Mouse (Mus musculus): Measurements from ENCODE around the gene Slc38a10. TPM values are rescaled to one million over a fixed set of nuclear protein-coding genes. Genes with fewer than 3 reads are reported as not detected.

Slc38a10 gene
- 10 to 100 TPM; 94.9 to 95.2 TPM for total RNA-seq (2021)
- long read RNA-seq, experiment 1, full-length matches to known transcripts: 14 of 47 reads
- long read RNA-seq, experiment 1, partial matches to known transcripts: 7 of 47 reads
- long read RNA-seq, experiment 1, other reads (novel, unspliced or antisense): 26 of 47 reads
- long read RNA-seq, experiment 2, full-length matches to known transcripts: 11 of 46 reads
- long read RNA-seq, experiment 2, partial matches to known transcripts: 3 of 46 reads
- long read RNA-seq, experiment 2, other reads (novel, unspliced or antisense): 32 of 46 reads

DNA sequence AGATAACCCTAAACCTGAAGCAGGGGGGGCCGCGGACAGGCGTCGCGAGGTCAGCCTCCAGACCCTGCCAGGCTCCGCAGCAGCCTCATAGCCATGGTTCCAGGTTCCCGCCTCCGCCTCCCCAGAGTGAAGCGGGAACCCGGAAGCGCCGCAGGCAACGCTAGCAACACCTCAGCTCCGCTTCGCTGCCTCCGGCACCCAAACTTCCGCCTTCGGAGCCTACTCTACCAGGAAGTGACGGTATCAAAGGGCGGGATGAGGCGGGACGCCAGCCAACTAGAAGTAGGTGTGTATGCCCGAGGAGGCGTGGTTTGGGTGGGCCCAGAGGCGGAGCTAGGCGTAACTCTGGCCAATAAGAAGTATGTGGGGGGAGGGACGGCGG is at the start of gene Slc38a10:
Gene Slc38a10 (minus strand): TSS at position 234 of the 382 bp plus-strand sequence.
- intact Hi-C loops (cut with DNase I): no loop called here

DNA sequence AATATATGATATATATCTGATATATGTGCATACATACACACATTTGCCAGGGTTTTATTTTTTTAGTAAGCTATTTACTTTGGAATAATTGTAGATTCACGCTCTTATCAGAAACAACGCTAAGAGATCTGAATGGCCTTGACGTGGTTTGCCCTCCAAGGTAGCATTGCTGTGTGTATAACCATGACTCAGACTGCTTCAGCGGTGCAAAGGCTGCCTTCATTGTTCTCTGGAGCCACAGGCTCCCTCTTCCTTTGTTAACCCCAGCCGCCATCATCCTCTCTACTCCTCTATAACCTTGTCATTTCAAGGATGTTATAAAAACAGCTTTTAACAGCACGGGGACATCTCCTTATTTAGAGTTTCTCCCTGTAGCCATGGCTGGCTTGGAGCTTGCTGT is 49.5 kb upstream of the Slc38a10 start:
- DNase-seq (ENCODE audit: low spot score in 2 of 2): no peak
- intact Hi-C loops (cut with DNase I): no loop called here

More for the DNA sequence above, at the start of gene Slc38a10:
- DNase-seq (ENCODE audit: low spot score in 2 of 2): peak; percentile 100

- DNase-seq (ENCODE audit: low spot score in 2 of 2): no peak
- intact Hi-C loops (cut with DNase I): no loop called here
These were observed 48.6 kb upstream of the Slc38a10 start for GRCm38 (mm10) chr11:120199766-120200165.

DNA sequence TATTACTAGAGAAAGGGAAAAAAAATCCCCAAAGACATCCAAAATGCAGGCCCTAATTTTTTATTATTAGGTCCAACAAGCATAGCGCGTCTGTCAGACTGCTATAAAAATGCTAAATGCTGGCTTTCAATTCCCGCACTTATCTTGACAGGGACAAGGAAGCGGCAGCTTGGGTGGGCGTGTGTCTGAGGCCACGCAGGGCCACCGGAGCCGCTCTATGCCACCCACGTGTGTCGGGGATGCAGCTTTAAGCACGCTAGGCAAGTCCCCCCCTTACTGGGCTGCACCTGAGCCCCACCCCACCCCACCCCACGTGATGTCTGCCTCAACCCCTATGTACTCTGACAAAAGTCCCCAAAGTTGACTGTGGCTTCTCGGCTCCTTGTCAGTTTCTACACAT is 47.7 kb upstream of the Slc38a10 start:
- intact Hi-C loops (cut with DNase I): no loop called here
- no peak for DNase-seq (ENCODE audit: low spot score in 2 of 2)

- intact Hi-C loops (cut with DNase I): no loop called here
- DNase-seq (ENCODE audit: low spot score in 2 of 2): no peak
These were observed 39.6 kb upstream of the Slc38a10 start for GRCm38 (mm10) chr11:120190526-120191412.

- peak; percentile 99 for DNase-seq (ENCODE audit: low spot score in 2 of 2)
- intact Hi-C loops (cut with DNase I): loop anchor here (2.0 kb wide), 1 partner anchor 117 kb away; no protein-coding TSS in a partner anchor
These were observed 38.5 kb upstream of the Slc38a10 start for GRCm38 (mm10) chr11:120189459-120190312.

GRCm38 (mm10) chr11:120188481-120189441 is 37.6 kb upstream of the Slc38a10 start:
- DNase-seq (ENCODE audit: low spot score in 2 of 2): peak; percentile 51 to 71
- intact Hi-C loops (cut with DNase I): loop anchor here (2.0 kb wide), 1 partner anchor 118 kb away; no protein-coding TSS in a partner anchor

GRCm38 (mm10) chr11:120188102-120188480 is 36.9 kb upstream of the Slc38a10 start:
- intact Hi-C loops (cut with DNase I): loop anchor here (2.0 kb wide), 1 partner anchor 119 kb away; no protein-coding TSS in a partner anchor
- peak in 1 of 2 experiments; percentile 40 for DNase-seq (ENCODE audit: low spot score in 2 of 2)

DNA sequence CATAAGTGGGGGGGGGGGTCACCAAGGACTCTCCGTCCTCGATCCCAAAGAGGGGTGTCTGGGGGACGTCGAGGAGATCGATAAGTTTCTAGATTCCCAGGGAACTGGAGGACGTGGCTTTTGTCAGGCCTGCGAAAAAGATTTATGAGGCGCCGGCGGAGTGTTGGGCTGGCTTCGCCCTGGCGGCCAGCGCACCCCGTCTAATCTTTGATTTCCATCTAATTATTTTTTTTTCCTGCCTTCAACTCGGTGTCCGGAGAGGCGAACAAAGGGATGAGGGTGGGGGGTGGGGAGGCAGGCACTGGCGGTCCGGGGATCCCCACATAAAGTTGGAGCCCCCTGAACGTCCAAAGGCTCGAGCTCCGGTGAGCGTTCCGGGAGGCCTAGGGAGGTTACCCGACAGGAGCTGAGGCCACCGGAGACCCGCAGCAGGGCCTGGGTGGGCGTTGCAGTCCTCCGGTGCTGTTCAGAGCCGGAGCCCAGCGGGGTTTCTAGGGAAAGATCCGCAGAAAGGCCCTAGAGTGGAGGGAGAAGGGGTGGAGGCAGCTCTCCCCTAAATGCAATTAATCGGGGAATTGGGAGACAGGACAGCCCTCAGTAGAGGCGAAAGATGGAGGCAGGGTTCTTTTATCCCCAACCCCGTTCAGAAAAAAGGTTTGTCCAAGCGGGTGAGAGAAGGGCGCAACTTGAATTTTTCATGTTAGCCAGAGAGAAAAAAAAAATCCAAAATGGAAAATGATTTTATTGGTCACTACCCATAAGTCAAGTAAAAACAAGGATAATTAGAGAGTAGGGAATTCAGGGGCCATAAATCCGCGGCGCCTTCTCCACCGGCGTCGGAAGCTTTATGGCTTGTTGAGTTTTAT is 36.3 kb upstream of the Slc38a10 start:
- intact Hi-C loops (cut with DNase I): loop anchor here (1.0 to 2.0 kb wide), 2 partner anchors 43 to 119 kb away; no protein-coding TSS in a partner anchor
- no peak for DNase-seq (ENCODE audit: low spot score in 2 of 2)

DNA sequence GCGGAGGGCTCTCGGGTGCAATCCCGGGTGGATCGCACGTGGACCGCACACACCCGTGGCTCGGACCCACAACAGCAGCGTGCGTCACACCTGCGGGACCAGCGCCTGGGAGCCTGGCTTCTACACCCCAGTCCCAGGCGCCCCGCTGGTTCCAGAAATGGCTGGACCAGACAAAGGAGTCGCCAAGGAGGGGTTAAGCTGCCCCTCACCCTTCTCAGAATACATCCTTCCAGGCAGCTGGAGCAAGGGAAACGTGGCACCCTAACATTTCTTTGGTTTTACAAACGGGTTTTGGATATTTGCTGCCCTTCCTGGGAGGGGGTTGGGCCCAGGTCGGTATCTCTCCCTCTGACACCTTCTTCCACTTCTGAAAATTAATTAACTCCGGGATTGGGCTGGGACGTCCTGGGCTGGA is 35.7 kb upstream of the Slc38a10 start:
- intact Hi-C loops (cut with DNase I): loop anchor here (1.0 kb wide), 1 partner anchor 43 kb away; no protein-coding TSS in a partner anchor
- peak in 1 of 2 experiments; percentile 20 for DNase-seq (ENCODE audit: low spot score in 2 of 2)

- intact Hi-C loops (cut with DNase I): no loop called here
These were observed 35.1 kb upstream of the Slc38a10 start for GRCm38 (mm10) chr11:120186145-120186740.

GRCm38 (mm10) chr11:120185316-120186141 is 34.4 kb upstream of the Slc38a10 start:
- no peak for DNase-seq (ENCODE audit: low spot score in 2 of 2)
- intact Hi-C loops (cut with DNase I): no loop called here

More at GRCm38 (mm10) chr11:120186145-120186740, 35.1 kb upstream of the Slc38a10 start:
- DNase-seq (ENCODE audit: low spot score in 2 of 2): no peak

- intact Hi-C loops (cut with DNase I): no loop called here
- DNase-seq (ENCODE audit: low spot score in 2 of 2): no peak
These were observed 33.5 kb upstream of the Slc38a10 start for GRCm38 (mm10) chr11:120184371-120185315.

GRCm38 (mm10) chr11:120183708-120184107 is 32.6 kb upstream of the Slc38a10 start:
- intact Hi-C loops (cut with DNase I): no loop called here
- DNase-seq (ENCODE audit: low spot score in 2 of 2): no peak

GRCm38 (mm10) chr11:120183180-120183579 is 32.0 kb upstream of the Slc38a10 start:
- no peak for DNase-seq (ENCODE audit: low spot score in 2 of 2)
- intact Hi-C loops (cut with DNase I): no loop called here
